Mouse (Mus musculus) ES-Bruce4 (cell line): Measurements from ENCODE around the gene Tex14.

ENCODE experiments used
- CTCF ChIP-seq: IDR thresholded peaks from one replicate; pipeline ENCODE4 v1.8.1; 2011; ENCODE audit warnings: low read depth, low read length
- EP300 ChIP-seq: IDR thresholded peaks from 2 replicates; pipeline ENCODE4 v1.6.1; 2011; ENCODE audit warnings: low read depth, low read length; ENCODE audit not compliant: insufficient read depth
- POLR2A ChIP-seq: IDR thresholded peaks from one replicate; pipeline ENCODE4 v1.8.1; 2011; ENCODE audit warnings: low read length; ENCODE audit not compliant: insufficient read depth

DNA sequence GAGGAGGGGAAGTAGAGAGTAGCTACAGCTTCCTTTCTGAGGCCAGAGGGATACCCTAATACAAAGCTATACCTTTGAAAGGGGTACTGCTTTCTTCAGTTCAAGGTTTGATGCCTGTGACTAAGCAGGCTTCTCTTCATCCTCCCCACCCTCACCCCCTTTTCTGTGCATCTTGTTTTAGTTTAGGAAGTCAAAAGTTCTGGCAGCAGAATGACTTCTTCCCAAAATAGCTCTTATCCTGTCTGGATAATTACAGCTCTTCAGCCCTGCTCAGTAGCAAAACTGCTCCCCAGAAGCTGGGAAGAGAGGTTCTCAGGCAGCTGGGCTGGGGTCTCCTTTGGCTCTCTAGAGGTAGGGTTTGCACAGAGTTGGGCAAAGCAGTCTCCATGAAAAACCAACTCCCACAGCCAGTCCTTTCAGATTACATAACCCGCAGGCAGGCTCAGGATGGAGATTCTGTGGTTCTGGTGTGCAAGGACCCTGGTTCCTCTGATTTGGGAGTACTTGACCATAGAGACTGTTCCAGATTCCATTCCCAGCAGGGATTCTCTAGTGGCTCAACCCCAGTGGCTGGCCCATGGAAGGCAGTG lies 166.6 kb downstream of the Tex14 start:
- no peak for TF ChIP-seq CTCF
- TF ChIP-seq POLR2A = no peak
- no peak for TF ChIP-seq EP300
